Mouse (Mus musculus) ovary, postnatal 10 days (tissue): ENCODE measurements around the gene Slc22a20.
A peak's percentile ranks its signal among the peaks of the same experiment; 100 is the strongest.

Experiments
- DNase-seq: peaks from one replicate; pipeline ENCODE4 v3.0.0; 2022; ENCODE audit warnings: low spot score

Slc22a20 gene

GRCm38 (mm10) chr19:5924713-5925093 is 61.2 kb downstream of the Slc22a20 start, which contains the start of gene Cdc42ep2:
Gene Cdc42ep2 (minus strand): TSS chr19:5924816.
- peak; percentile 80 for DNase-seq

GRCm38 (mm10) chr19:5923990-5924712 is 61.8 kb downstream of the Slc22a20 start:
- DNase-seq, result peak; percentile 88

GRCm38 (mm10) chr19:5922963-5923362 is 63.0 kb downstream of the Slc22a20 start:
- no peak for DNase-seq

- DNase-seq, result no peak
Observed at GRCm38 (mm10) chr19:5922119-5922942, 63.6 kb downstream of the Slc22a20 start.

- DNase-seq, result no peak
Observed at GRCm38 (mm10) chr19:5921715-5922114, 64.2 kb downstream of the Slc22a20 start.
